Mouse (Mus musculus) skeletal muscle tissue, postnatal 0 days (tissue): Measurements from ENCODE around the gene Kif28. TPM values are rescaled to one million over a fixed set of nuclear protein-coding genes. Genes with fewer than 3 reads are reported as not detected.

Experiments
- polyA plus RNA-seq: library from polyadenylated mRNA; unstranded; fragments of >200 nt; fragmentation: Nextera tagmentation; extraction: Ambion mirVana; gene quantifications from 2 replicates; pipeline ENCODE4 v1.2.1, GENCODE M21; 2015

Kif28 gene
- 0.54 and 0.72 TPM in 2 replicates for polyA plus RNA-seq

DNA sequence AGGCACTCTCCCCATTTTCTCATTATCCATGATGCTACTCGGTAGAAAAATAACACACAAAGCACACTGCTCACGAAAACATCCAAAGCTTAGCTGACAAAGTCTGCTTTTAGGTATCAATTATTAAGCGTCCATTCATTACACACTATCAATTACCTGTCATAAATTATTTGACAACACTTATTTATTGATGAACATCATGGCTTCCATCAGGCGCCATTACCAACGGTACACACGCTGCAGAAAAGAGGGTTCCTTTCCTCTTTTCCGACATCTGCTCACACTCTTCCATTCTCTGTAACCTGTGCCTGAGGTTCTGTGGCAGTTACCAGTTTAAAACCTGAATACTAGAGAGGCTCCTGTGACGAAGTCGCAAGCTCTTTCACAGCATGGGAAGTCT, at the start of gene Kif28:
Kif28 (minus strand) TSS at position 101 of the 400 bp plus-strand sequence.

DNA sequence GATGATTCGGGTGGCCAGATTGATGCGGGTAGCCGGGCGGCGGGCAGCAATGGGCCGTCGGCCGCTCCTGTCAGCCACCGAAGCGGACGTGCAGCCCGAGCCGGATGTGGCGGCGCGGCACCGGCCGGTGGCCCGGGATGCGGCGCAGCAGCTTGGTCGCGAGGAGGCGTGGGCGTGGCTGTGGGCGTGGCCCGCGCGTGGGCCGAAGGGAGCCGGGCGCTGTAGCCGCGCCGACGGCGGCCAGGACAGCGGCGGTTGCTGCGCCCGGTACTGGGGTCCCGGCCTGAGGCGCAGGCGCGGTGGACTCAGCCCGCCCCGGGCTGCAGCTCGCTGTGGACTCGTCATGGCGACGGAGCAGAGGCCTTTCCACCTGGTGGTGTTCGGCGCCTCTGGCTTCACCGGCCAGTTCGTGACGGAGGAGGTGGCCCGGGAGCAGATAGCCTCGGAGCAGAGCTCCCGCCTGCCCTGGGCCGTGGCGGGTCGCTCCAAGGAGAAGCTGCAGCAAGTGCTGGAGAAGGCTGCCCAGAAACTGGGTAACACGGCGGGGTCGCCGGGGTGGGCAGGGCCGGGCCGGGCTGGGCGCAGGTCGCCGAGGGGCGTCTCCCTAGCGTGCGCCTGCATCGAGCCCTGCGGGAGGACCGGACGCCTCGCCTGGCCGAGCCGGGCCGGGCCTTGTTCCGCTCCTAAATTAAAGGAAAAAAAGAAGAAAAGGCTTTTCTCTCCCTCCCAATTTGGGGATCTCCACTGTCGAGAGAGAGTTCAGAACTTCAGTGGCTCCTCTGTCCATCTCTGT, 76.9 kb downstream of the Kif28 start, which contains the start of gene Sccpdh:
Sccpdh (plus strand) TSS at position 198 of the 793 bp plus-strand sequence.

Other genes with a start within 250 kb of the Kif28 start
- gene Smyd3, start 227.2 kb downstream of the Kif28 start, polyA plus RNA-seq = 6.0 and 6.3 TPM in 2 replicates
- gene Tfb2m, start 199.0 kb downstream of the Kif28 start, polyA plus RNA-seq = 32.8 and 32.9 TPM in 2 replicates
- 17.1 and 17.9 TPM in 2 replicates for gene Cnst, start 198.9 kb downstream of the Kif28 start, polyA plus RNA-seq
- gene Sccpdh, start 77.1 kb downstream of the Kif28 start, polyA plus RNA-seq = 161 and 163 TPM in 2 replicates
- not detected in 2 replicates for gene Gm10518, start 58.1 kb upstream of the Kif28 start, polyA plus RNA-seq
- 8.0 and 8.9 TPM in 2 replicates for gene Ahctf1, start 58.4 kb upstream of the Kif28 start, polyA plus RNA-seq
- gene Cdc42bpa, start 215.2 kb upstream of the Kif28 start, polyA plus RNA-seq = 7.8 and 8.4 TPM in 2 replicates